Mouse (Mus musculus) embryonic facial prominence, embryonic 14.5 days (tissue): ENCODE measurements around the gene Sugct. TPM values are rescaled to one million over a fixed set of nuclear protein-coding genes. Genes with fewer than 3 reads are reported as not detected.

Experiments
- ATAC-seq: fragments of 200-750 bp; cut with Nextera tagmentation; 2 replicates; pipeline ENCODE4 v1.8.0; 2017; ENCODE audit warnings: low read depth, moderate number of reproducible peaks, moderate TSS enrichment
- DNase-seq: peaks from one replicate; pipeline ENCODE4 v3.0.0-alpha.2; 2015; ENCODE audit warnings: low spot score
- H3K27ac ChIP-seq: fragments of 300-500 bp; sonication (generic); replicated peaks from 2 replicates; pipeline ENCODE4 v1.5.1; 2014; ENCODE audit warnings: low read depth, mild to moderate bottlenecking, low read length, moderate library complexity
- H3K27me3 ChIP-seq: fragments of 300-500 bp; sonication (generic); replicated peaks from 2 replicates; pipeline ENCODE4 v1.6.1; 2014; ENCODE audit warnings: low read length; ENCODE audit not compliant: control insufficient read depth, insufficient read depth
- H3K36me3 ChIP-seq: fragments of 300-500 bp; sonication (generic); 2 replicates; pipeline ENCODE4 v1.6.1; 2014; ENCODE audit warnings: low read length, mixed read lengths; ENCODE audit not compliant: control insufficient read depth, insufficient read depth
- H3K4me1 ChIP-seq: fragments of 300-500 bp; sonication (generic); 2 replicates; pipeline ENCODE4 v1.6.1; 2014; ENCODE audit warnings: antibody characterized with exemption, low read length; ENCODE audit not compliant: control insufficient read depth, insufficient read depth
- H3K4me2 ChIP-seq: fragments of 300-500 bp; sonication (generic); 2 replicates; pipeline ENCODE4 v1.6.1; 2014; ENCODE audit warnings: low read depth, mild to moderate bottlenecking, low read length, moderate library complexity, mixed read lengths
- H3K4me3 ChIP-seq: fragments of 300-500 bp; sonication (generic); 2 replicates; pipeline ENCODE4 v1.5.1; 2014; ENCODE audit warnings: low read depth, mild to moderate bottlenecking, low read length
- H3K9ac ChIP-seq: fragments of 300-500 bp; sonication (generic); 2 replicates; pipeline ENCODE4 v1.6.1; 2014; ENCODE audit warnings: low read depth, mild to moderate bottlenecking, low read length, moderate library complexity, mixed read lengths
- H3K9me3 ChIP-seq: fragments of 300-500 bp; sonication (generic); 2 replicates; pipeline ENCODE4 v1.6.1; 2016; ENCODE audit warnings: low read length; ENCODE audit not compliant: control insufficient read depth
- WGBS: fragments of 180-500 bp; shearing (Covaris S2); extraction: QIAGEN DNeasy Blood & Tissue Kit; methylation state at CpG from one replicate; pipeline ENCODE4 v1.1.7; 2014; 5-methylcytosine and 5-hydroxymethylcytosine counted together
- polyA plus RNA-seq: library from polyadenylated mRNA; unstranded; fragments of >200 nt; fragmentation: Nextera tagmentation; extraction: Ambion mirVana; gene quantifications from 2 replicates; pipeline ENCODE4 v1.2.1, GENCODE M21; 2014

Sugct gene
- polyA plus RNA-seq, 1 experiment from 2014 or later, result 3.4 TPM

DNA sequence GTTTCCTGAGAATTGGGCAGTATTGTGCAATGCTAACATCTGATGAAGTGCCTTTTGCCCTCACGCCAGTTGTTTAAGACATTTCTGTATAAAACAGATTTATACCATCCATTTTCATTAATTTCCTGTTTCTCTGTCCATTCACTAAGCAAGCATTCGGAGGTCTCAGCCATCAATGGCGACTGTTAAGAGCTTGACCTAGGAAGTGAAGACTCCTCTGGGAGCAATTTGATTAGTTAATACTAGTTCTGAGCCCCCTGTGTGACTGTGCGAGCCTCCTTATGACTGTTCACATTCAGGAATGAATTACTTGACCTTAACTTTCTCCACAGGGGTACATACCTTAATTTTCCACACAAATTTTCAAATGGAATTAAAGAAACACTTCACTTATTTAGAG is 743.3 kb downstream of the Sugct start:
- H3K27me3 ChIP-seq, result no peaks in the 10 kb centered on the region
- no peak overlapping the region for H3K4me2 ChIP-seq
- H3K4me1 ChIP-seq, result no peaks in the 10 kb centered on the region
- no peaks in the 10 kb centered on the region for H3K9me3 ChIP-seq
- DNase-seq, result no peak
- no peaks in the 10 kb centered on the region for H3K36me3 ChIP-seq
- no peak overlapping the region for H3K4me3 ChIP-seq
- ATAC-seq, result no peak
- no peak overlapping the region for H3K27ac ChIP-seq
- no peak overlapping the region for H3K9ac ChIP-seq
- 49% methylated on average over 4 of the region's 4 CpGs for WGBS

DNA sequence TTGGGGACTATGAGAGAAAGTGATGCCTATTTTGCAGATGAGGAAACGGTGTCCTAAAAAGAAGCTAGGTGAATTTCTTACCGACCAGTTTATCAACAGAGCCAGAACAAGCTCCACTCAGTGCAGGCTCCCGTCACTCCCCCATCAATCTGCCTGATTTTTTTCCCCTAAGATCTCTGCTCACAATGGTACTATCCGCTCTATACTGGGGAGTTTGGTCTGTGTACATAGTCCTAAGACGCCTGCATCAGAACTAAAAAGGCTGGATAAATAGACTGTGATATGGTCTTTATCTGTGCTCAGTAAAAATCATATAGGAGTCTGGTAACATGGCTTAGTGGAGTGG is 755.9 kb downstream of the Sugct start:
- Histone ChIP-seq H3K4me2 (no peak overlapping the region), H3K4me1 (no peaks in the 10 kb centered on the region), H3K27me3 (no peaks in the 10 kb centered on the region), H3K27ac (no peak overlapping the region), H3K4me3 (no peak overlapping the region), H3K36me3 (no peaks in the 10 kb centered on the region), H3K9me3 (no peaks in the 10 kb centered on the region), H3K9ac (no peak overlapping the region)
- DNase-seq (no peak), ATAC-seq (no peak)
- WGBS, result 84% methylated on average over 5 of the region's 5 CpGs

DNA sequence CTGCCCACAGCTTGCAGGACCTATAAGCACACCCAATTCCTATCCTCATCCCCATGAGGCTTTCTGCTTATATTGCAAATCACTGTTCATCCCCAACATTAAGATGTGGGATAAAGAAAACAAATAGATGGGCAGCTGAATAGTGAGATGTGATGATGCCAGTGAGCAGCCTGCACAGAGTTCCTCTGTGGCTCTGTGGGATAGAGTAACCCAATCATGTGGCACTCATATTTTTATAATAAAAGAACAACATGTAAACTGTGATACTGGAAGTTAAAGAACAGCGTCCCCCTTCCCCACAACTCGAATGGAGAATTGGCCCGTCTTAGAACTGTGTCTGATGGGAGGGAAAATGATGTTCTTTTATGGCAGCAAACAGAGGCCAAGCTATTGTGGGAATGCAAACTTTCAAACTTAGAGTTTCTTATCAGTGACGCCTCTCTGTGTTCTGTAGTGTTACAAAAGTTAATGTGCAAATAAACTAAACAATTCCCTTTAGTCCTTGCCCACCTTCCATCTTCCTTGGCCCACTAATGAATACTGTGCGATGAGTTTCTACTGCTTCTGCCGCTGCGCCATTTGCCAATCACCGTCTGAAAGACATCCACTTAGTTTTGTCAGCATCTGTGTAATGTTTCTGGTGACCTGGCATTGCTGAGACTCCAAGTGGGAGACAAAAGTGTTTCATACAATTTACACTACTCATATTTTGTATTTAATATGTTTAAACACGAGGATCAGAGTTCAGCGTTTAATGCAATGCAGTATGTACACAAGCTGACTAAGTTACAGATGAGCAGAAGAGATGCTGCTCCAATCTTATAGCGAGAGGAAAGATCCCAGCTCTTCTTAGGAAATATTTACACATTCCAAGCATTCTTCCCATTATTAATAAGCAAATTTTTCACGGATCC is 756.5 kb downstream of the Sugct start:
- DNase-seq (no peak), ATAC-seq (no peak)
- H3K4me3 ChIP-seq, result no peak overlapping the region
- no peaks in the 10 kb centered on the region for H3K27me3 ChIP-seq
- WGBS, result 79% methylated on average over 12 of the region's 12 CpGs
- H3K9ac ChIP-seq, result no peak overlapping the region
- H3K4me1 ChIP-seq, result no peaks in the 10 kb centered on the region
- no peak overlapping the region for H3K4me2 ChIP-seq
- H3K27ac ChIP-seq, result no peak overlapping the region
- H3K36me3 ChIP-seq, result no peaks in the 10 kb centered on the region
- H3K9me3 ChIP-seq, result no peaks in the 10 kb centered on the region

DNA sequence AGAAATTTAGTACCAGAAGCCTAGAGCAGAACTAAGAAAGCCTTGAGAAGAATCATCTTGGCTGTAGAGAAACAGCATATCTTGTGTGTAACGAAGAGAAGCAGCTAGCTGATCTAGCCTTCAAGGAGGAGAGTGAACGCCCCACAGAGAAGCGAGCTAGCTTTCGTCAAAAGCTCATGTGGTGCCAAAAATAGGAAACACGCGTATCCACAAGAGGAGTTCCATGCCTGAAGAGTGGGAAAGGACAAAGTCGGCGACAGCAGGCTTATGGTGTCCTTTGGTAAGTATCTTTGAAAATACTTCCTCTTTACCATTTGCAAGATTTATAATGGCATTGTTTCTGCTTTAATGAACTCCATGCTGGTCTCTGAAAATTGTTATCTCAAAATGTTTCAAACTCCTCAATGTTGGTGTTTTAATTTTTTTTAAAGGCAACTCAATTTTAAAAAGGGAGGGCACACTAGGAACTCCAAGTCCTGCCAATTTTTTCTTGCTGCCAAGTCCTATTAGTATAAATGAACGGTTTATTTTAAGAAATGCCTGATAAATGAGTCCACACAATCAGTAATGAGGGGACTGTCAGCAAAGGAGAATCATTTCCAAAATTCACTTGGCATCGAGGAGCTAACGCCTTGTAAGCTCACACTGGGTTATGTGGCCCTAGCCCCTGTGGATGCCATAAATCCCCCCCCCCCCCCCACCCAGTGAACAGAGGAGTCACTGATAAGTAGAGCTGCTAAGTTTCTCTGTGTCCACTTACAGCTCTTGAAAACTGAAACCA is 757.7 kb downstream of the Sugct start:
- Histone ChIP-seq H3K27ac (no peak overlapping the region), H3K9ac (no peak overlapping the region), H3K36me3 (no peaks in the 10 kb centered on the region), H3K9me3 (no peaks in the 10 kb centered on the region), H3K4me2 (no peak overlapping the region), H3K4me1 (no peaks in the 10 kb centered on the region), H3K27me3 (no peaks in the 10 kb centered on the region), H3K4me3 (no peak overlapping the region)
- ATAC-seq, result no peak
- 73% methylated on average over 11 of the region's 11 CpGs for WGBS
- DNase-seq, result no peak

DNA sequence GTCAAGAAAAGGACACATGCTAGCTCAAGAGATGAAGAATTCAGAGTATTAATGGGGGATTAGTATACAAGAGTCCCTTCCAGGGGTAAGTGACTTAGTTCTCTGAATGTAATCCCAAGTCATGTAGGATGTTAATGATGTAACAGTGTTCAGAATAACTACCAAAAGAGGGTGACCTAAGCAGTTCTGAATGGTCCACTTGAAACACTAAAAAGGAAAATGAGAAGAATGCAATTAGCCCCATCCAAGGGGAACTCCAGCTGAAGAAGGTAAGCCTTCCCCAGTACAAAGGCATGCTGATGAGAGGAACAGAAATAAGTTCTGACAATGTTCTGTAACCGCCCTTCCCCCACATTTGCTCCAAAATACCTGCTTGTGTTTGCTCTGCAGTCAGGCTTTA is 760.3 kb downstream of the Sugct start:
- DNase-seq, result no peak
- Histone ChIP-seq H3K36me3 (no peaks in the 10 kb centered on the region), H3K4me3 (no peak overlapping the region), H3K4me1 (no peaks in the 10 kb centered on the region), H3K9ac (no peak overlapping the region), H3K27ac (no peak overlapping the region), H3K4me2 (no peak overlapping the region), H3K9me3 (no peaks in the 10 kb centered on the region), H3K27me3 (no peaks in the 10 kb centered on the region)
- peak; percentile 18; the same call in 1 of the 2 replicates for ATAC-seq
- 79% methylated on average over 1 of the region's 1 CpGs for WGBS

DNA sequence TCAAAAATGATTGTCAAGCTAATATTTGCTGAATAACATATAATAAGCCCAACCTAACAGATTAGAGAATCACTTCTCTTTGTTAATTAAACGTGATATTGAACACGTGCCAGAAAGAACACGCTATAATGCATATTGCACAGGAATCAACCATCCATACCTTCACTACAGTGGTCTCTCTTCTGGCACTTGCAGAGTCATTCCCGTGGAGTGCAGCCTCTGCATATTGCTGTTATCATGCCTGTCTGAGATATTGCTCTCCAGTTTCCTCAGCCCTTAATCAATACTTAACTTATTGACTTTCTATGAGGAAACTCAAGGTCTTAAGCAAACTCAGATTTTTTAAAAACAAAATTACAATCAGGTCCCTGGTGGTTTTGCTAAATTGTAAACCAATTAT is 761.8 kb downstream of the Sugct start:
- no peaks in the 10 kb centered on the region for H3K27me3 ChIP-seq
- H3K4me3 ChIP-seq, result no peak overlapping the region
- H3K4me1 ChIP-seq, result no peaks in the 10 kb centered on the region
- H3K27ac ChIP-seq, result no peak overlapping the region
- DNase-seq (no peak), ATAC-seq (no peak)
- WGBS, result 87% methylated on average over 4 of the region's 4 CpGs
- no peak overlapping the region for H3K9ac ChIP-seq
- no peaks in the 10 kb centered on the region for H3K9me3 ChIP-seq
- no peaks in the 10 kb centered on the region for H3K36me3 ChIP-seq
- no peak overlapping the region for H3K4me2 ChIP-seq

DNA sequence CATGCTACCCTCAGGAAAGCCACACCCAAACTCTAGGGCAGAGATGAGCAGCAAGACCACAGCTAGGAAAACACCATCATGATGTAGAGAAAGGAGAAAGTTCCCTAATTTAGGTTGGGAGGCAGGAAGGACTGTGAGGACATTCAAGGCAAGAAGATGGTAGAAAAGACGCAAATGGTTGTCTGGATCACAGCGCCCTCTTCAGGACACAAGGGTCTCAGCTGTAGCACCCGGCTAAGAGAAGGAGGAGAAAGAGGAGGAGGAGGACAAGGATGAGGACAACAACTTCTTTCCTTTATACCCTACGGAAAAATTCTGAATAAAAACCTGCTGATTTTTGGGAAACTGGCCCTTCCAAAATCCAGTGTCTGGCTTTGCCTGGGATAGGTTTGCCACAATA is 774.0 kb downstream of the Sugct start:
- H3K4me3 ChIP-seq, result no peak overlapping the region
- no peaks in the 10 kb centered on the region for H3K36me3 ChIP-seq
- 41% methylated on average over 4 of the region's 4 CpGs for WGBS
- DNase-seq (no peak), ATAC-seq (no peak)
- H3K4me1 ChIP-seq, result no peaks in the 10 kb centered on the region
- no peak overlapping the region for H3K27ac ChIP-seq
- H3K27me3 ChIP-seq, result no peaks in the 10 kb centered on the region
- no peaks in the 10 kb centered on the region for H3K9me3 ChIP-seq
- no peak overlapping the region for H3K4me2 ChIP-seq
- no peak overlapping the region for H3K9ac ChIP-seq

DNA sequence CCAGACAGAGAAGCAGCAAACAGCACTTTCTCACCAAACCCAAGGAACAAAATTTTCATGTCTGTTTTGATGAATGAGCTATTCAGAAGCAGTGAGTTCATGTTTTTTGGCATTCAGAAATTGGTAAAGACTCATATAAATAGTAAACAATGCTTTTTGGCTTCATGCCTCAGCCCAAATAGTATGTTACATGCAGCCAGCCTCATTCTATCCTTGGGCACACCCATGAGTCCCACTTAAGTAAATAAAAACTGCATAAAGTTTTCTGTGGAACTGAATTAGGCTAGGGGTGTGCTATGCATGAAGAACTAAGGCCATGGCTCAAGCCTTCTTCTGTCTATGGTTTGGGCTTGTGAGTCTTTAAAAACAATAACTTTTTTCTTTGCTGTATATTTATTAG is 779.7 kb downstream of the Sugct start:
- Histone ChIP-seq H3K4me1 (no peaks in the 10 kb centered on the region), H3K27ac (no peak overlapping the region), H3K27me3 (no peaks in the 10 kb centered on the region), H3K4me2 (no peak overlapping the region), H3K4me3 (no peak overlapping the region), H3K9me3 (no peaks in the 10 kb centered on the region), H3K36me3 (no peaks in the 10 kb centered on the region), H3K9ac (no peak overlapping the region)
- ATAC-seq, result 0 out of 2 replicates have a peak, but pooled peaks have one; percentile 55
- DNase-seq, result peak; percentile 78
